Mouse (Mus musculus) megakaryocyte, embryonic 14.5 days (primary cell): Measurements from ENCODE around the gene BC005561.

Experiments
- FLI1 ChIP-seq: IDR thresholded peaks from 2 replicates; pipeline ENCODE4 v1.6.1; 2012; ENCODE audit warnings: low read length, inconsistent platforms, mixed read lengths
- GATA1 ChIP-seq: IDR thresholded peaks from 3 replicates; pipeline ENCODE4 v1.6.1; 2012; ENCODE audit warnings: mixed read lengths, low read length, inconsistent platforms, borderline replicate concordance

DNA sequence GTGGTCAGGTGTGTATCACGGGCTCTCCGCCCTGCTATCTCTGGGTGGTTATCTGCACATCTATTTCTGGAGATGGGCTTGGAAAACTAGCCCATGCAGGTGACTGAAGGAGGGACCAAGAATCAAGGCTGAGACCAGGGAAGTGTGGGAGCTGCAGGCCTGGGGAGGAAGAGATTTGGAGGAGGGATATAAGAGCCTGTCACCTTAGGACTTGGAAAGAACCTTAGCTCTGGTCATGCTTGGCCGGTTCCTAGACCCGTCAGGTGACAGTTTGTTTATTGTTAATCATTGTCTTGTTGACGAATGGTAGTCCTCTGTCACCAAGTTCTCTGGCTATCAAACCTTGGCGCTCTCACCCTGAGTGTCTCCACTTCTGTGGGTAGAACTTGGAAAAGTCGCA, 27.8 kb upstream of the BC005561 start:
- TF ChIP-seq GATA1: no peak
- TF ChIP-seq FLI1: no peak
